Mouse (Mus musculus) thymus, postnatal 4 days (tissue): Measurements from ENCODE around the gene Olfr131.
"Not testable (repeated sequence)": the region's sequence is repeated elsewhere in the genome, so short reads cannot be mapped to it uniquely, and the experiment has no call there.

ENCODE experiments used
- DNase-seq: peaks from one replicate; pipeline ENCODE4 v3.0.0; 2021

Olfr131 gene

GRCm38 (mm10) chr17:38088593-38088992 lies at the start of gene Olfr131:
Gene Olfr131, minus strand, starts transcription at chr17:38088693.
- DNase-seq: no peak

DNA sequence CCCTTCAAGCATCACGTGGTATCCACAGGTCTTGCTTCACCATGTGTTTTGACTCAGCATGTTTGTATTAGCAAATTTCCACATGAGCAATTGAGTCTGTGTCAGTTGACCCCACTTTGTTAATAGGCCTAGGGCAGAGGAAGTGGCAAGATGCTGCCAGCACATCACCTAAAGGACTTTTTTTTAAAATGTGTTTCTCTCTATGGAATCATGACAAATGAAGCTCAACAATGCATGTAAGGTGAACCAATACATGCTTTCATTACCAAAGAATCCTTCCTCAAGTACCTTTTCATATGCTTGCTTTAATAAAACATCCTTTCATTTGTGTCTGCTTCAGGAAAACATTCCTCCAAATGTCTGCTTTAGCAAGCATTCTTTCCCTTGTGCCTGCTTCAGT lies 45.9 kb upstream of the Olfr131 start, which contains the start of gene Olfr132:
Gene Olfr132, minus strand, starts transcription at position 101 of the 400 bp plus-strand sequence.
- DNase-seq: no peak

GRCm38 (mm10) chr17:38125371-38125770 lies 36.9 kb upstream of the Olfr131 start:
- DNase-seq: not testable (repeated sequence)

DNA sequence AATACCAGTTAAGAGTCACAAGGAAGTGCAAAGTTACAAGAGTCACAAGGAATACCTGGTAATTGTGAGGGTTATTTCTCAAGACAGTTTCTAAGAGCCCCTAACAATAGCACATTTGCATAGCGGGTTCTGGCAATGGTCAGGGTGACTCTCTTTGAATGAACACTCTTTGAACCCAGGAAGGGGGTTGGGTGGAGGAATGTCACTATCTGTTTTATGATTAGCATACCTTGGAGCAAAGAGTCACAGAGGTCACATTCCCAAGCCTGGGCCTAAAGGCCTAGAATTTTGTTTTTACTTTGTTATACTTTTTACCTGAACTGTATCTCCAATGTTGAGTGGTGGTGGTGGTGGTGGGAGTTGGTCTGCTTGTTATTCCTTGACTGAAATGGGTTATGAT lies 35.7 kb upstream of the Olfr131 start:
- not testable (repeated sequence) for DNase-seq

- DNase-seq: no peak
Measured at GRCm38 (mm10) chr17:38082364-38082763, 6.1 kb downstream of the Olfr131 start.

GRCm38 (mm10) chr17:38063621-38064020 lies 24.9 kb downstream of the Olfr131 start, which contains the start of gene Olfr130:
Gene Olfr130, plus strand, starts transcription at chr17:38063921.
- no peak for DNase-seq

DNA sequence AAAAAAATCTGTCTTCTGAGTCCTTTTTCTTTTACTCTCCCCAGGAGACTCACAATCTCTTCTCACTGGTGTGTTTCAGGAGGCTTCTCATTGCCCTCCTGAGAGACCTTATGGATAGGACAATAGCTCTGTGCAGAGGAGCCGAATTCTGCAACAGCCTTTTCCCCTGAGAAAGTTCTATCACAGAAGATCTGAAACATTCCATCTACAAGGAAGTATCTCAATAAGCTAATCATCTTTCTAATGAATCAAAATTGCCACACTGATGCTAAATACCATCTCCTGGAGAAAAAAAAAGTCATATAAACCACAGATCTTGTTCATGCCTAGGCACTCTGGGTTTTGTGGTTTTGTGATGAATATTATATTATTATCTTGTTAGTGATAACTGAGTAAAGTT lies 28.5 kb downstream of the Olfr131 start, which contains the start of gene Olfr129:
Gene Olfr129, minus strand, starts transcription at position 101 of the 400 bp plus-strand sequence.
- no peak for DNase-seq
